Mouse (Mus musculus) heart, adult 2 months (tissue): ENCODE measurements at regions not wholly inside any gene's neighbourhood (a gene's known extent, or its start where the extent isn't known, plus 50 kb on each side); places are given as distances from the start of the nearest gene placed in this dataset.

Source experiments
- EP300 ChIP-seq: fragments of 200-500 bp; IDR thresholded peaks from 2 replicates; pipeline ENCODE4 v1.6.1; 2011; ENCODE audit warnings: low read depth, low read length, control low read depth; ENCODE audit not compliant: insufficient read depth
- POLR2A ChIP-seq: fragments of 200-500 bp; IDR thresholded peaks from 2 replicates; pipeline ENCODE4 v1.6.1; 2011; ENCODE audit warnings: mild to moderate bottlenecking, low read depth, low read length, control low read depth; ENCODE audit not compliant: insufficient read depth

DNA sequence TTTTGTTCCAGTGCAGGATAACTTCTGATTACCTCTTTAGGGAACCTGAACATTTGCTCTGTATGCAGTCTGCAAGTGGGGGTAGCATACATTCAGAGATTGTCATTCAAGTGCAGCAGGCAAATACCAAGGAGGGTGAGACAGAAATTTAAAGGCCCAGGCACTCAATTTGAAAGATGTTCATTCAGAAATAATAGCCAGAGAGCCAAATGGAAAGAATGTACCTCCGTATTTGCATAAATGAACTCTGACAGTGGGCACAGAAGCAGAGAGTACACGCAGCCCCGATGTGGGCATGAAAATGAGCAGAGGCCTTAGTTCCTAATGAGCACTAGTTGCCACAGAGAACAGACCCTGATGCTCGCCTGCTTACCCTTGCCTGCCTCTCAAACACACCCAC lies 958.8 kb upstream of the Flrt2 start:
- TF ChIP-seq EP300: no peak
- no peak for TF ChIP-seq POLR2A
